Mouse (Mus musculus) urinary bladder, postnatal 4 days (tissue): Measurements from ENCODE around the gene Pmf1.
A peak's percentile ranks its signal among the peaks of the same experiment; 100 is the strongest.
"Not testable (repeated sequence)": the region's sequence is repeated elsewhere in the genome, so short reads cannot be mapped to it uniquely, and the experiment has no call there.

Experiments
- DNase-seq, 2 experiments: peaks; one replicate each; pipeline ENCODE4 v3.0.0; 2021 to 2022; ENCODE audit warnings: low spot score in 2 of 2

The Pmf1 gene

GRCm38 (mm10) chr3:88395288-88395687 is 14.8 kb downstream of the Pmf1 start:
- DNase-seq: peak in 1 of 2 experiments; percentile 34

GRCm38 (mm10) chr3:88393776-88394375 is 16.3 kb downstream of the Pmf1 start:
- DNase-seq: peak in 1 of 2 experiments; percentile 51

- no peak for DNase-seq
Measured at GRCm38 (mm10) chr3:88384364-88384763, 25.8 kb downstream of the Pmf1 start, which contains the start of gene Bglap. Bglap (minus strand) TSS chr3:88384464.

DNA sequence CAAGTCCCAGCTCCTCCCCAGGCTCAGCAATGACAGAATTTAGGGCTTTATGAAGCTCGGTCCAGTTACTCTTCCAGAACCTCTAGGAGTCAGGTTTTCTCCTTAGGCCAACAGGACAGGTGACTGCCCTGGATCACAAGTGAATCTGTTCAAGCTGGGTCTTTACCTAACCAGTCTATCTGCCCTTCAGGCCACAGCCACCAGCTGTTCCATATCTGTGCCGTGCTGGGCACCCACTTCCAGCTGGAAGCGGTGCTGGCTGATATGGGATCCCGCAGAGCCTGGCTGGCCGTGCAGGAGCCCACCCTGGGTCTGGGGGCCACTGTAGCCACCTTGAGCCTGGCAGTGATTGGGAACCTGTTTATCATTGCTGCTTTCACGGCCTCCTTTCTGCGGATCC is 27.7 kb downstream of the Pmf1 start:
- DNase-seq: not testable (repeated sequence)

- DNase-seq: not testable (repeated sequence)
Measured at GRCm38 (mm10) chr3:88381389-88382315, 28.5 kb downstream of the Pmf1 start.

DNA sequence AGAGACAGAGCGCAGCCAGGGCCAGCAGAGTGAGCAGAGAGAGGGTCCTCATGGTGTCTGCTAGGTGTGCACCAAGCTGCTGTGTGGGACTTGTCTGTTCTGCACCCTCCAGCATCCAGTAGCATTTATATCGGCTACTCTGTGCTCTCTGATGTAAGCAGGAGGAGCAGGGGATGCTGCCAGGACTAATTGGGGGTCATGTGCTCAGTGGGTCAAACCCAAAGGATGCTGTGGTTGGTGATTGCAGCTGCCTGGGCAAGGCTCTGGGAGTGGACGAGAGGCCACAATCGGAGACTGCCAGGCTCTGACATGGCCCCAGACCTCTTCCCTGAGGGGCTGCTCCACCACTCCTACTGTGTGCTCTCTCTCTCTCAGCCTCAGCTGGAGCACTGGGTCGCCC is 31.5 kb downstream of the Pmf1 start, which contains the start of gene Bglap2:
Gene Bglap2 (minus strand): TSS at position 101 of the 400 bp plus-strand sequence.
- DNase-seq: not testable (repeated sequence)

GRCm38 (mm10) chr3:88376644-88377043 is 33.5 kb downstream of the Pmf1 start:
- DNase-seq: not testable (repeated sequence)

GRCm38 (mm10) chr3:88375750-88376626 is 34.1 kb downstream of the Pmf1 start:
- DNase-seq: peak in 1 of 2 experiments; percentile 54

DNA sequence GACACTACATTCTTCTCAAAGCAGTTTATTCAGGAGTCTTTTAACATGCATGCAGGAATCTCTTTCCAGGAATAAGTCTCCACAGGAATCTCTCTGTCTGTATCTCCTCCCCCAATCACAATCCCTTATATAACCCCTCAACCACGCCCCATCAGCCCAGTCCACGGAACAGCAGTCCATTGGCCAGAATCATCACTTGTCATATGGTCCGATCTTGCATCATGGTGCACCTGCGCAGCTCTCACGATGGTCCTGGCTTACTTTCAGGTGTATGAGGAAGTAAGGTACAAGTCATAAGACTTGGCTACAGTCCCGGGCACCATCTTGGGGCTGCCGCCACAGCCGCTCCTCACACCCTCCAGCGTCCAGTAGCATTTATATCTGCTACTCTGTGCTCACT is 37.5 kb downstream of the Pmf1 start, which contains the start of gene Bglap3:
Gene Bglap3 (minus strand): TSS at position 101 of the 400 bp plus-strand sequence.
- DNase-seq: peak in 1 of 2 experiments; percentile 22

- not testable (repeated sequence) for DNase-seq
Measured at GRCm38 (mm10) chr3:88368511-88368910, 41.6 kb downstream of the Pmf1 start.

- not testable (repeated sequence) for DNase-seq
Measured at GRCm38 (mm10) chr3:88367517-88367916, 42.6 kb downstream of the Pmf1 start.

GRCm38 (mm10) chr3:88366830-88367428 is 43.2 kb downstream of the Pmf1 start:
- DNase-seq: peak in 1 of 2 experiments; percentile 42

DNA sequence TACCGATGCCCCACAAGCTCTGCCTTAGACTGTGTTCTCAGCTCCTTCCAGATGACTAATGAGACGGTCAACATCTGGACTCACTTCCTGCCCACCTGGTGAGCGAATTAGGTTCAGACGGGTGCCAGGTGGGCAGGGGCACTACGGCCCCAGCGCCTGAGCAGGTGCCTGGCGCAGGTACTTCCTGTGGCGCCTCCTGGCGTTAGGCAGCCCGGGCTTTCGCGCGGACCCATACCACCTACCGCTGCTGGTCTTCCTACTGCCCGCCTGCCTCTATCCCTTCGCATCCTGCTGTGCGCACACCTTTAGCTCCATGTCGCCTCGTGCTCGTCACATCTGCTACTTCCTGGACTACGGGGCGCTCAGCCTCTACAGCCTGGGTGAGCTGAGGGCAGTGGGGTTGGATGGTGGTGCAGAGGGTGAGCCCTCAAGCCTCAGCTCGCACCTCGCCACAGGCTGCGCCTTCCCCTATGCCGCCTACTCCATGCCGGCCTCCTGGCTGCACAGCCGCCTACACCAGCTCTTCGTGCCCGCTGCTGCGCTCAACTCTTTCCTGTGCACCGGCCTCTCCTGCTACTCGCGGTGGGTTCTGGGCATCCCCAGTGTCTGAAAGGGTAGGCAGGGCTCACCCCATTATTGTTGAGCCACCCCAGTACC is 44.3 kb downstream of the Pmf1 start:
- DNase-seq: no peak

GRCm38 (mm10) chr3:88364337-88364736 is 45.8 kb downstream of the Pmf1 start, which contains the start of gene Paqr6:
Paqr6 (plus strand) TSS chr3:88364584.
- DNase-seq: peak; percentile 79 to 90

DNA sequence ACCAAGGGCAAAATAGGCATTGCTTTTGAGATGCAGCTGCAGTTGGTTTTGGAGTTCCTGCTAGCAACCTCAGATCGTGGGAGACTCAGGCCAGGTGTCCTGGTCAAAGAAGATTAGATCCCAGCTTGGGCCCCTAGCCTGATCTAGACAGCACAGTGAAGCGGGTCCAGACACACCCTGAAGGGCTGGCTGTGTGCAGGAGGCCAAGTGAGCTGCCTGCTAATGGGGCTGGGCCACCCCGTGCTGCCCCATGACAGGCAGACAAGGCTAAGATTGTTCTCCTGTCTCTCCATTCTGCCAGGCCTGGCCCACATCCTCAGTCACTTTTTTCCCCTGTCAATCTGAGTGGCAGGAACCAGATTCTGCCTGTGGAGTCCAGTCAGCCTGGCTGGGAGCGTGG is 46.4 kb downstream of the Pmf1 start:
- DNase-seq: no peak

DNA sequence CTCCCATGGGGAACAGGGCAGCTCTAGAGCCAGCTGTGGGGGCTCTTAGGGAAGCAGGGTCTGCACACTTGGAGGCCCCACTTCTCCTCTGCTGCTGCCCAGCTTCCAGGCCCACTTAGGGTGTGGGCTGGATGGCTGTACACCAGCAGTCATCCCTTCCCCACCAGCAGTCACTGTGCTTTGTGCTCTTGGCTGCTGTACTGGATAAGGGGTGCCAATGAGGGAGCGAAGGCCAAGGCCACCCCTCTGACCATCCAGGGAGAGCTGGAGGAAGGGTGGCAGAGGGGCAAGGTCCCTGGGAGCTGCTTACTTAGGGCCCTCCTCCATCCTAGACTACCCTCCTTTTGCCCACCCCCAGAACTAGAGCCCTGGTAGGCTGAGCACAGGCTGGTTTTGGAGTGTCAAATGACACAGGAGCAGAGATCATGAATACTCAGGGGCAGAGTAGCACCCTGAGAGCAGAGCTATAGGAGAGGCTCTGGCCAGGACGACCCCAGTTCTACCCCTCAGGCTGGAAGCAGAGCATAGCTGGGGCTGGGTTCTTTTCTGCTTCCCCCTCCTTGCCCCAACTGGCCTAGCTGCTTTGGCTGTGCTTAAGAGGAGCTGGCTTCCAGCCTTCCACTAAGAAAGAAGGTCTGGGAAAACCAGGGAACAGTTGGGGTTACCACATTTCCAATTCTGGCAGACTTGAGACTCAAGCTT is 48.4 kb downstream of the Pmf1 start:
- no peak for DNase-seq

DNA sequence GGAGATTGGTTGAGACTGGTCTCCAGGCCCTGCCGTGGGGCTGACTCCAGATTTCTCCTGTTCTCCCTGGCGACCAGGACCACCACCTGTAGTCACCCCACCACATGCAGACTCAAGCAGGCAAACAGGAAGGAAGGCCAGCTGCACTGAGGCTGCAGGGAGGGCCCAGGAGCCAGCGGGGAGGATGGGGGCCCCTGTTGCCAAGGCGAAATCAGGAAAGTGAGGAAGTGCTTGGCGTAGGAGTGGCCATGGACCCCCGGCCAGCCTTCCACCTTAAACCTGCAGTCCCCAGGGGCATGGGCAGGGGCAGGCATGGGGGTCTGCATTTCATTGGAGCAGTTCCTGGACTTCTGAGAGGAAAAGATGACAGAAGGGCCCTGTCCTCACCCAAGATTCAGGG is 49.0 kb downstream of the Pmf1 start:
- no peak for DNase-seq

GRCm38 (mm10) chr3:88359989-88360388 is 50.1 kb downstream of the Pmf1 start:
- DNase-seq: no peak

DNA sequence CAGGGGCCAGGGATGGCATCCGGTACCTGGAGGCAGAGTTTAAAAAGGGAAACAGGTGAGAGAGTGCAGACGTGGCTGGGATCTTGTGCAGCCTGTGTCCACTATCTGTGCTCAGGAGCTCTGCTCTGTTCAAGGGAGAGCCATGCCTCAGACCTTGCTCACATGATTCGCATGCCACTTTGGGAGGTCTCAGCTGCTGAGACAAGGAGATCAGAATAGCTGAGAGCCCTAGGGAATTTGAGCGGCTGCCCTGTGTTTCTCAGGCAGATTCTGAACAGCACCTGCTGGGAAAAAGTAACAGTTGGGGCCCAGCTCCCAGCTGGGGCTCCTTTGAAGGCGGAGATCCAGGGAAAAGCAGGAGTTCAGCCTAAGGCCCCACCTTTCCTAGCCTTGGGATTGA is 50.5 kb downstream of the Pmf1 start:
- no peak for DNase-seq
